Mouse (Mus musculus): ENCODE data around the gene Ndufa8. TPM values are rescaled to one million over a fixed set of nuclear protein-coding genes. Genes with fewer than 3 reads are reported as not detected.

Gene Ndufa8
- total and polyA plus RNA-seq, 3 experiments, result 186 to 357 TPM; not detected in 1

DNA sequence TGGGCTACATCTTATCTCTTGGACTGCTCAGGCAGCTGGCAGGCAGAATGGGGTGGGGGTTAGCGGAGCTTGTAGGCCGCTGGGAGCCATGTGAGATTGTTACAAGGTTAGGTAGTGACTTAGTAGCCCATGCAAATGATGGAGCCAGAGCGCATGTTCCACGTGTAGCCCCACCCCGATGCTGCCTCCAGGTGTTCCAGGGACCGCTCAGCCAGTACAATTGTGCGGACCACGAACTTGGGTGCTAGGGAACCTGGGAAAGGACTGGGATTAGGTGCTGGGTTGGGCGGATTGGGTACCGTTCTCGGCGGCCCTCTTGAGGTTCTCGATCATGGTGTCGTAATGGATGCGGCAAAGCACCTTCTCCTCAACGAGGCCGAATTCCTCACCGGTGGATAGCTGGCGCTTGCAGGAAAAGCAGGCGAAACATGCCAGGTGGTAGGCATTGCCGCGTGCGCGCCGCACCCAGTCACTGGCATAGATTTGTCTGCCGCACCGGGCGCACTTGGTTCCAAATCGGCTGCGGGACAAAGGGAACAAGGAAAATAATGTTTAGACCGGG lies 44.8 kb upstream of the Ndufa8 start:
- Histone ChIP-seq H3K27ac (ENCODE audit: control insufficient read depth, low read depth, low read length) (no peak overlapping the region), H3K4me3 (ENCODE audit: control insufficient read depth in 1 of 2, insufficient read depth in 1 of 2, low read depth in 2 of 2, low read length in 2 of 2) (no peak overlapping the region; a peak in 1 of 4 replicates)

DNA sequence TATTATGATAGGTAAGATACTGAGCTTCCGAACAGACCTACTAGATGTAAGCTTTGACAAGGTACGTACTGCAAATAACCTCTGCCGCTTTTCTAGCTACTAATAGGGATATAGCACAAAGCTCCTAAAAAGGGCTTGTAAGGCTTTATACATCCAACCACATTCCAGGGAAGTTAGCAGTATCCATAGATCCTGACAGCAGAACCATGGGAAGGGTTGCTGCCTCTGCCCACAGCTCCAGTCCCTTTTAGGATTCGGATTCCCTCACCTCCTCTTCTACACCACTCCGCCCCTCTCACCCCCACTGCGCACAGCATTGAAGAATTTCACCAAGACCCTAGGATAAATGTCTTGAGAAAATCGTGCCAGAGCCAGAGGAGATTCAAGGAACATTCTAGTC lies 44.1 kb upstream of the Ndufa8 start:
- Histone ChIP-seq H3K36me3 (ENCODE audit: control insufficient read depth in 1 of 2, insufficient read depth in 2 of 2, low read length in 2 of 2) (peaks cover 0 to 12% of the 10 kb centered on the region in 2 experiments; a peak in 2 of 4 replicates), H3K27me3 (ENCODE audit: control insufficient read depth in 1 of 2, insufficient read depth in 2 of 2, low read length in 2 of 2) (peaks cover 0 to 3% of the 10 kb centered on the region in 2 experiments; a peak in 3 of 4 replicates), H3K4me3 (ENCODE audit: control insufficient read depth in 1 of 2, insufficient read depth in 1 of 2, low read depth in 2 of 2, low read length in 2 of 2) (peak overlapping the region in 1 of 2 experiments; percentile 51; a peak in 2 of 4 replicates), H3K79me2 (ENCODE audit: control insufficient read depth, insufficient read depth, low read length, poor library complexity) (no peaks in the 10 kb centered on the region), H3K27ac (ENCODE audit: control insufficient read depth, low read depth, low read length) (no peak overlapping the region), H3K4me1 (ENCODE audit: control insufficient read depth in 1 of 2, insufficient read depth in 2 of 2, low read length in 2 of 2) (peaks cover 12 to 25% of the 10 kb centered on the region in 2 experiments), H3K9ac (ENCODE audit: control insufficient read depth, low read depth, low read length, poor library complexity, severe bottlenecking) (no peak overlapping the region), H3K9me3 (replicated peaks; ENCODE audit: insufficient read depth, low read length) (no peaks in the 10 kb centered on the region)
- DNase-seq (ENCODE audit: low read depth, low spot score), result no peak
- no peak for TF ChIP-seq ZNF384 (IDR thresholded peaks at IDR 0.05; ENCODE audit: low read depth, low read length)
- TF ChIP-seq TAL1 (IDR thresholded peaks at IDR 0.05; ENCODE audit: low read length), result no peak
- TF ChIP-seq SIN3A (IDR thresholded peaks at IDR 0.05; ENCODE audit: low read length), result no peak
- no peak for TF ChIP-seq UBTF (IDR thresholded peaks at IDR 0.05; ENCODE audit: borderline replicate concordance, insufficient read depth, low read depth, low read length)
- TF ChIP-seq MXI1 (IDR thresholded peaks at IDR 0.05; ENCODE audit: low read depth, low read length), result no peak

More for the DNA sequence above, 44.8 kb upstream of the Ndufa8 start:
- peaks cover 0 to 12% of the 10 kb centered on the region in 2 experiments; a peak in 2 of 4 replicates for H3K36me3 ChIP-seq (ENCODE audit: control insufficient read depth in 1 of 2, insufficient read depth in 2 of 2, low read length in 2 of 2)
- no peaks in the 10 kb centered on the region for H3K79me2 ChIP-seq (ENCODE audit: control insufficient read depth, insufficient read depth, low read length, poor library complexity)
- peaks cover 0 to 4% of the 10 kb centered on the region in 2 experiments; a peak in 3 of 4 replicates for H3K27me3 ChIP-seq (ENCODE audit: control insufficient read depth in 1 of 2, insufficient read depth in 2 of 2, low read length in 2 of 2)
- no peak overlapping the region for H3K9ac ChIP-seq (ENCODE audit: control insufficient read depth, low read depth, low read length, poor library complexity, severe bottlenecking)
- no peaks in the 10 kb centered on the region for H3K9me3 ChIP-seq (replicated peaks; ENCODE audit: insufficient read depth, low read length)
- peaks cover 12 to 25% of the 10 kb centered on the region in 2 experiments for H3K4me1 ChIP-seq (ENCODE audit: control insufficient read depth in 1 of 2, insufficient read depth in 2 of 2, low read length in 2 of 2)
- DNase-seq (ENCODE audit: low read depth, low spot score), result no peak
- no peak for TF ChIP-seq ZC3H11A (IDR thresholded peaks at IDR 0.05; ENCODE audit: low read depth, low read length)
- peak; percentile 24; the same call in 1 of the 2 replicates for TF ChIP-seq ETS1 (IDR thresholded peaks at IDR 0.05; ENCODE audit: low read depth, low read length)
- no peak for TF ChIP-seq SMC3 (IDR thresholded peaks at IDR 0.05; ENCODE audit: low read depth, low read length)
- TF ChIP-seq MAFK (IDR thresholded peaks at IDR 0.05; ENCODE audit: borderline replicate concordance, low read depth, low read length), result no peak
- TF ChIP-seq TAL1 (IDR thresholded peaks at IDR 0.05; ENCODE audit: low read length), result peak; percentile 27
- peak in 1 of 2 experiments; percentile 31; a peak in 1 of 4 replicates for TF ChIP-seq EP300 (IDR thresholded peaks at IDR 0.05; ENCODE audit: low read depth in 1 of 2, low read length in 2 of 2)
- no peak for TF ChIP-seq RCOR1 (IDR thresholded peaks at IDR 0.05; ENCODE audit: low read depth, low read length)

DNA sequence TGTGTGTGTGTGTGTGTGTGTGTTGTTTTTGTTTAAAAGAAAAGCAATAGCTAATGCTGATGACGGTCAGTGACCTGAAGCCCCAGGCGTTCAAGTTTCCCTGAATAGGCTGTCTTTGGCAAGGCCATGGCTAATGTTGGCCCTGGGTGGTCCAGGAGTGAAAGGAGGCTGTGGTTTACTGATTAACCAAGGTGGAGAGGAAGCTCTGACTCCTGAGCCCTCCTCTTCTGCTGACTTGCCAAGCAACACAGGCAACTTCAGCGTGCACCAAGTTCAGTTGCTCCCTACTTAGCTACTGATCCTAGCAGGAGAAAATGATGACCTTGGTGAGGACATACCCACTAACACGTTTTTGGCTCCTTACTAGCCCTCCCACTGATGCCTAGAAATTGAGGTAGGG lies 43.5 kb upstream of the Ndufa8 start:
- peak; percentile 71 for DNase-seq (ENCODE audit: low read depth, low spot score)
- Histone ChIP-seq H3K36me3 (ENCODE audit: control insufficient read depth in 1 of 2, insufficient read depth in 2 of 2, low read length in 2 of 2) (peaks cover 0 to 12% of the 10 kb centered on the region in 2 experiments; a peak in 2 of 4 replicates), H3K4me3 (ENCODE audit: control insufficient read depth in 1 of 2, insufficient read depth in 1 of 2, low read depth in 2 of 2, low read length in 2 of 2) (peak overlapping the region; percentile 19 to 78; a peak in 2 of 4 replicates), H3K79me2 (ENCODE audit: control insufficient read depth, insufficient read depth, low read length, poor library complexity) (no peaks in the 10 kb centered on the region), H3K27ac (ENCODE audit: control insufficient read depth, low read depth, low read length) (no peak overlapping the region), H3K9ac (ENCODE audit: control insufficient read depth, low read depth, low read length, poor library complexity, severe bottlenecking) (0 out of 2 replicates have a peak overlapping the region, but pooled peaks have one; percentile 14), H3K9me3 (replicated peaks; ENCODE audit: insufficient read depth, low read length) (no peaks in the 10 kb centered on the region), H3K4me1 (ENCODE audit: control insufficient read depth in 1 of 2, insufficient read depth in 2 of 2, low read length in 2 of 2) (peaks cover 12 to 25% of the 10 kb centered on the region in 2 experiments), H3K27me3 (ENCODE audit: control insufficient read depth in 1 of 2, insufficient read depth in 2 of 2, low read length in 2 of 2) (peaks cover 0 to 1% of the 10 kb centered on the region in 2 experiments; a peak in 2 of 4 replicates)
- no peak for TF ChIP-seq HCFC1 (IDR thresholded peaks at IDR 0.05; ENCODE audit: low read depth, low read length)
- no peak for TF ChIP-seq POLR2AphosphoS5 (IDR thresholded peaks at IDR 0.05; ENCODE audit: borderline replicate concordance, low read depth, low read length)
- no peak for TF ChIP-seq MAZ (IDR thresholded peaks at IDR 0.05; ENCODE audit: low read depth, low read length)
- 0 out of 4 replicates have a peak, but pooled peaks of 1 of the 2 experiments have one; percentile 5 for TF ChIP-seq EP300 (IDR thresholded peaks at IDR 0.05; ENCODE audit: low read depth in 1 of 2, low read length in 2 of 2)
- TF ChIP-seq TAL1 (IDR thresholded peaks at IDR 0.05; ENCODE audit: low read length), result no peak
